In the genomic region with DNA sequence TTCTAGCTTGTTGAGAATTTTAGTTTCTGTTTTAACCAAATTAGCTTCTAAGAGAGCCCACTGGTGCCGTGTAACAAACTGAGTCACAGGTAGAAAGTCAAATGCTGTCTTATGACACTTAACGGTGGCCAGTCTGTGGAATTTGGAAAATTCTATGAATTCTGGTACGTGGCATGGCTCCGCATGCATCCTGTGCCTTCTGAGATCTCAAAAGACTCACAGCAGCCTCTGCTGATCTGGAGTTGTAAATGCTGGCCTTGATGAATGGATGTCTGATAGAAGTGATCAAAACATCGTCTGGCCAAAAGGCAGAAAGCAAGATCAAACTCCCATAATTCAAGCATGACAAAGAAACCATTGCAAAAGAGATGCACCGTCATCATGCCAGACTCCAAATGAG, we compare ENCODE assay signal across 21 mouse cellular contexts.
A peak's percentile ranks its signal among the peaks of the same experiment; 100 is the strongest.
DNase-seq lines count a peak whose midpoint lies in the region; ATAC-seq lines count a peak whose summit lies in the region.
"Had no signal": no experiment of that assay in that cellular context is flagged by ENCODE, and none has a peak within 500 bp of the region (broad histone marks: within the 10 kb centered on the region; RNA-seq: fewer than 3 reads in every experiment).

No protein-coding gene starts in this region.

- H3K4me3 ChIP-seq in heart, embryonic 13.5 days: peak overlapping the region; percentile 26
- H3K4me3 ChIP-seq in lung, embryonic 16.5 days (ENCODE audit: low read length): no peak overlapping the region; the same call in 1 of the 2 replicates
- H3K4me3 ChIP-seq in hindbrain, embryonic 12.5 days: no peak overlapping the region
- H3K4me3 ChIP-seq: erythroblast, embryonic 14.5 days; left cerebral cortex, adult 2 months; limb, embryonic 10.5 days; liver, embryonic 13.5 days; megakaryocyte, embryonic 14.5 days; neural tube, embryonic 13.5 days had no signal

- no peak for ATAC-seq in heart, embryonic 13.5 days (ENCODE audit: extremely low read depth, insufficient number of reproducible peaks, low FRiP score, low TSS enrichment)
- ATAC-seq in lung, embryonic 16.5 days (ENCODE audit: low read depth): no peak
- no peak for ATAC-seq in hindbrain, embryonic 12.5 days (ENCODE audit: low FRiP score)
- ATAC-seq: forebrain, embryonic 14.5 days; inflammation-experienced regulatory T-cells, adult 6 months had no signal

- no peak overlapping the region for H3K9ac ChIP-seq in heart, embryonic 13.5 days
- no peak overlapping the region for H3K9ac ChIP-seq in lung, embryonic 16.5 days (ENCODE audit: low read length)
- no peak overlapping the region for H3K9ac ChIP-seq in hindbrain, embryonic 12.5 days
- H3K9ac ChIP-seq: liver, embryonic 13.5 days; neural tube, embryonic 13.5 days had no signal

- WGBS in heart, embryonic 13.5 days: 27% methylated on average over 6 of the region's 6 CpGs
- 38% methylated on average over 6 of the region's 6 CpGs for WGBS in lung, embryonic 16.5 days
- 67% methylated on average over 6 of the region's 6 CpGs for WGBS in hindbrain, embryonic 12.5 days

- H3K9me3 ChIP-seq in heart, embryonic 13.5 days: no peaks in the 10 kb centered on the region
- H3K9me3 ChIP-seq in lung, embryonic 16.5 days (ENCODE audit: control insufficient read depth, low read length): no peaks in the 10 kb centered on the region
- H3K9me3 ChIP-seq in hindbrain, embryonic 12.5 days (replicated peaks): no peaks in the 10 kb centered on the region
- H3K9me3 ChIP-seq: limb, embryonic 10.5 days; liver, embryonic 13.5 days; neural tube, embryonic 13.5 days had no signal

- peak overlapping the region; percentile 57 for H3K4me2 ChIP-seq in heart, embryonic 13.5 days
- H3K4me2 ChIP-seq in lung, embryonic 16.5 days (ENCODE audit: low read depth, low read length): peak overlapping the region; percentile 27
- no peak overlapping the region for H3K4me2 ChIP-seq in hindbrain, embryonic 12.5 days (replicated peaks)
- H3K4me2 ChIP-seq: liver, embryonic 13.5 days; neural tube, embryonic 13.5 days had no signal

- H3K27ac ChIP-seq in heart, embryonic 13.5 days (replicated peaks): 0 out of 2 replicates have a peak overlapping the region, but pooled peaks have one; percentile 30
- no peak overlapping the region for H3K27ac ChIP-seq in lung, embryonic 16.5 days (ENCODE audit: low read length)
- H3K27ac ChIP-seq in hindbrain, embryonic 12.5 days: no peak overlapping the region
- H3K27ac ChIP-seq: kidney, postnatal 0 days; left cerebral cortex, adult 2 months; limb, embryonic 10.5 days; liver, embryonic 13.5 days; neural tube, embryonic 13.5 days had no signal

- H3K4me1 ChIP-seq in heart, embryonic 13.5 days: peaks cover 35% of the 10 kb centered on the region
- 0 out of 2 replicates have a peak, but pooled peaks cover 3% of the 10 kb centered on the region for H3K4me1 ChIP-seq in lung, embryonic 16.5 days (replicated peaks; ENCODE audit: control insufficient read depth, insufficient read depth, low read length)
- H3K4me1 ChIP-seq in hindbrain, embryonic 12.5 days: no peaks in the 10 kb centered on the region
- H3K4me1 ChIP-seq: megakaryocyte, embryonic 14.5 days; neural tube, embryonic 13.5 days had no signal

- DNase-seq in heart, adult 18-20 months: no peak
- no peak for DNase-seq in lung, adult 18-20 months
- peak; percentile 21 for DNase-seq in embryo, embryonic 11 days
- peak; percentile 35 for DNase-seq in yolk sac, embryonic 10.5 days (ENCODE audit: low spot score)
- no peak for DNase-seq in layer of hippocampus, postnatal 14 days (ENCODE audit: low spot score in 2 of 2)
- DNase-seq: cerebellum, adult 9-11 months; gastrocnemius, postnatal 36 days; liver, embryonic 13.5 days; lung, postnatal 14 days; thymus, adult 2 months had no signal

- H3K27me3 ChIP-seq in heart, embryonic 13.5 days (replicated peaks): no peaks in the 10 kb centered on the region
- no peaks in the 10 kb centered on the region for H3K27me3 ChIP-seq in lung, embryonic 16.5 days (ENCODE audit: control insufficient read depth, insufficient read depth, low read depth, low read length)
- H3K27me3 ChIP-seq in hindbrain, embryonic 12.5 days: no peaks in the 10 kb centered on the region
- H3K27me3 ChIP-seq: liver, embryonic 13.5 days; megakaryocyte, embryonic 14.5 days; neural tube, embryonic 13.5 days had no signal

- no peaks in the 10 kb centered on the region for H3K36me3 ChIP-seq in heart, embryonic 13.5 days
- H3K36me3 ChIP-seq in lung, embryonic 16.5 days (ENCODE audit: control insufficient read depth, insufficient read depth, low read length): no peaks in the 10 kb centered on the region
- no peaks in the 10 kb centered on the region for H3K36me3 ChIP-seq in hindbrain, embryonic 12.5 days
- H3K36me3 ChIP-seq: limb, embryonic 10.5 days; liver, embryonic 13.5 days; neural tube, embryonic 13.5 days had no signal

Comparison
In these comparisons a context has a peak if more than half of its experiments do, and no peak if none do; other contexts are left out.
1. DNase-seq: peak in embryo, embryonic 11 days (single experiment) and yolk sac, embryonic 10.5 days (single experiment); none in heart, adult 18-20 months (0 of 2), lung, adult 18-20 months (0 of 2) and layer of hippocampus, postnatal 14 days (0 of 2).